Mouse (Mus musculus): ENCODE measurements around the gene Slc16a5.

GRCm38 (mm10) chr11:115513271-115514237 lies 51.3 kb downstream of the Slc16a5 start:
- no peak for TF ChIP-seq CTCF (IDR thresholded peaks at IDR 0.05; ENCODE audit: insufficient read depth, low read depth, low read length)
- no peak for TF ChIP-seq POLR2A (IDR thresholded peaks at IDR 0.05; ENCODE audit: insufficient read depth, low read depth, low read length)
